25 mouse cellular contexts compared by ENCODE assay signal in the genomic region with DNA sequence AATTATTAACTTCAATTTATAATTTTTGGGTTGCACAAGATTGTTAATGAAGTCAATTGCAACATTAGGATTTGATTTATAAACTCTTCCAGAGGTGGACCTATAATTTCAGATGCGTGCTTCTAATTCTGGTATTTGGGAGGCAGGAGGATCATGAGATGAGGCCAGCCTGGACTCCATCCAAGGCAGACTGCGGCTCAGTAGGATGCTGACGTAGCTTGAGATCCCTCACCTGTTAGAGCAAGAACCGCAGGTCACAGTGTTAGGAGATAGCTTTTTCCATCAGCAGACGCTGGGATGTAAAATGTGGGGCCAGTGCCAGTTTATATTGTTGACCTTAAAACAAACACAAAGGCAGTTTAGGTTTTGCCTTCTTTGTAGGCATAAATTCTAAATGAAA. TPM values are rescaled to one million over a fixed set of nuclear protein-coding genes. Genes with fewer than 3 reads are reported as not detected.
DNase-seq lines count a peak whose midpoint lies in the region; ATAC-seq lines count a peak whose summit lies in the region.
"Had no signal": no experiment of that assay in that cellular context is flagged by ENCODE, and none has a peak within 500 bp of the region (broad histone marks: within the 10 kb centered on the region; RNA-seq: fewer than 3 reads in every experiment).

No protein-coding gene starts in this region.

- intact Hi-C loops in heart, postnatal 25 days (cut with DNase I), result no loop called here

- DNase-seq in cerebellum, adult 8-10 months, result peak; percentile 21
- DNase-seq in cerebellum, adult 11-12 months, result no peak
- DNase-seq in heart, adult 11 months, result peak; percentile 73
- DNase-seq in heart, postnatal 25 days (ENCODE audit: low spot score), result no peak
- peak; percentile 50 to 51 for DNase-seq in cerebellum, postnatal 14 days
- DNase-seq in frontal cortex, postnatal 36 days (ENCODE audit: low spot score in 2 of 2), result no peak
- DNase-seq: adrenal gland, adult 8-10 months; adrenal gland, postnatal 25 days; embryo, embryonic 11 days; gastrocnemius, adult 2 months; gastrocnemius, postnatal 14 days; heart, adult 18-20 months; heart, postnatal 10 days; heart, postnatal 4 days; kidney, adult 18-20 months; kidney, adult 9 months had no signal

- no peak for ATAC-seq in erythroid progenitor cell, adult 5-6 weeks (replicated peaks; ENCODE audit: low FRiP score, poor library complexity, severe bottlenecking)
- ATAC-seq: activated CD4-positive, CD25-positive, alpha-beta regulatory T cell, adult 4 months; CD4-positive, CD25-positive, alpha-beta regulatory T cell, adult 4 months; forebrain, embryonic 13.5 days; forebrain, embryonic 16.5 days; hindbrain, postnatal 0 days; inflammation-experienced regulatory T-cells, adult 6 months; intestine, embryonic 16.5 days had no signal

RNA-seq across cellular contexts. Expression of a gene that starts 10.1 kb away (rescaled TPM):
- total RNA-seq in heart, postnatal 25 days (2021), result 10 to 100 TPM; 83.2 to 86.4 TPM
- 19.3 and 24.9 TPM in 2 replicates for total RNA-seq in erythroid progenitor cell, adult 5-6 weeks (2015; ENCODE audit: low replicate concordance)
- 11.6 and 16.9 TPM in 2 replicates for total RNA-seq in erythroid progenitor cell, adult 5-6 weeks (2017; ENCODE audit: low replicate concordance)

RNA-seq across cellular contexts. Expression of a gene that starts 56.0 kb away (rescaled TPM):
- total RNA-seq in heart, postnatal 25 days (2021), result under 1 TPM in 1 of 2 experiments, not detected in 1; 0.29 TPM
- total RNA-seq in erythroid progenitor cell, adult 5-6 weeks (2015; ENCODE audit: low replicate concordance), result 8.8 and 17.7 TPM in 2 replicates
- total RNA-seq in erythroid progenitor cell, adult 5-6 weeks (2017; ENCODE audit: low replicate concordance), result 9.1 and 17.9 TPM in 2 replicates
- total RNA-seq: gastrocnemius, adult 2 months; gastrocnemius, postnatal 14 days; heart, postnatal 4 days; hindbrain, postnatal 0 days; MEL had no signal

Comparison
In these comparisons a context has a peak if more than half of its experiments do, and no peak if none do; other contexts are left out.
1. DNase-seq: peak in cerebellum, adult 8-10 months (single experiment), heart, adult 11 months (single experiment) and cerebellum, postnatal 14 days (2 of 2); none in cerebellum, adult 11-12 months (single experiment), heart, postnatal 25 days (single experiment) and frontal cortex, postnatal 36 days (0 of 2).
2. RNA of a gene that starts 56.0 kb away (total RNA-seq): 8.8 to 17.9 TPM in erythroid progenitor cell, adult 5-6 weeks; 0.29 TPM in heart, postnatal 25 days; every median in the first group is over 4 times any median in the second.